Mouse (Mus musculus) brain, embryonic 14.5 days (tissue): ENCODE measurements around the gene Nhlrc3.

Experiments
- CTCF ChIP-seq: fragments of 200-500 bp; IDR thresholded peaks from 2 replicates; pipeline ENCODE4 v1.5.1; 2012; ENCODE audit warnings: inconsistent platforms, mild to moderate bottlenecking, moderate library complexity, borderline replicate concordance; ENCODE audit not compliant: insufficient read depth, insufficient read length; ENCODE audit errors: extremely low read depth
- POLR2A ChIP-seq: fragments of 200-500 bp; IDR thresholded peaks from 2 replicates; pipeline ENCODE4 v1.6.1; 2012; ENCODE audit warnings: mild to moderate bottlenecking, inconsistent platforms, borderline replicate concordance; ENCODE audit not compliant: poor library complexity, insufficient read depth, insufficient read length, severe bottlenecking; ENCODE audit errors: extremely low read depth

DNA sequence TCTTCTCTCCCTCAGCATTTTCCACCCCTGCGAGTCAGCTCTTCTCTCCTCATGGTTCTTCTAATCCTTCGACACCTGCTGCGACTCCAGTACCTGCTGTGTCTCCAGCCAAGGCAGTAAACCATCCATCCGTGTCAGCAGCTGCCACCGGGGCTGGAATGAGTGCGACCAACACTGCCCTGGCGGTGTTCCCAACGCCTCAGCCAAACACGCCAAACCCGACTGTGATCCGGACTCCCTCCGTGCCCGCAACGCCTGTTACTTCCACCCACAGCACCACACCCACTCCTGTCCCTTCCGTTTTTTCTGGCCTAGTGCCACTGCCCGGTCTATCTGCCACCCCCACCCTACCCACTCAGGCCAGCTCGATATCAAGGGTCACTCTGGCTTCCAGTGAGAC is 14.3 kb upstream of the Nhlrc3 start:
- TF ChIP-seq CTCF (no peak), POLR2A (no peak)
